Mouse (Mus musculus) CH12.LX (cell line): Measurements from ENCODE around the gene Rgl2.

Experiments
- CTCF ChIP-seq, 2 experiments: IDR thresholded peaks in 1 of 2; conservative IDR thresholded peaks in 1 of 2; 2 replicates each; pipeline ENCODE4 v1.5.1; 2011 to 2012; ENCODE audit warnings: low read depth in 2 of 2, low read length in 2 of 2, improper control_type of control experiment in 1 of 2, inconsistent platforms in 1 of 2, mild to moderate bottlenecking in 1 of 2, moderate library complexity in 1 of 2
- E2F4 ChIP-seq: IDR thresholded peaks from 2 replicates; pipeline ENCODE4 v1.6.1; 2011; ENCODE audit warnings: low read depth, low read length, improper control_type of control experiment; ENCODE audit not compliant: insufficient replicate concordance
- EP300 ChIP-seq: IDR thresholded peaks from 2 replicates; pipeline ENCODE4 v1.6.1; 2011; ENCODE audit warnings: low read length, improper control_type of control experiment
- ETS1 ChIP-seq: conservative IDR thresholded peaks from 2 replicates; pipeline ENCODE4 v1.6.1; 2012; ENCODE audit warnings: low read depth, mild to moderate bottlenecking, inconsistent platforms, low read length, improper control_type of control experiment, moderate library complexity
- MAX ChIP-seq: IDR thresholded peaks from 2 replicates; pipeline ENCODE4 v1.6.1; 2011; ENCODE audit warnings: low read length, improper control_type of control experiment
- POLR2A ChIP-seq: IDR thresholded peaks from 2 replicates; pipeline ENCODE4 v1.6.1; 2011; ENCODE audit warnings: low read depth, mild to moderate bottlenecking, improper control_type of control experiment, low read length
- POLR2AphosphoS2 ChIP-seq: IDR thresholded peaks from 2 replicates; pipeline ENCODE4 v1.6.1; 2011; ENCODE audit warnings: low read depth, low read length, improper control_type of control experiment
- SMC3 ChIP-seq: IDR thresholded peaks from 2 replicates; pipeline ENCODE4 v1.6.1; 2011; ENCODE audit warnings: low read depth, low read length, improper control_type of control experiment

DNA sequence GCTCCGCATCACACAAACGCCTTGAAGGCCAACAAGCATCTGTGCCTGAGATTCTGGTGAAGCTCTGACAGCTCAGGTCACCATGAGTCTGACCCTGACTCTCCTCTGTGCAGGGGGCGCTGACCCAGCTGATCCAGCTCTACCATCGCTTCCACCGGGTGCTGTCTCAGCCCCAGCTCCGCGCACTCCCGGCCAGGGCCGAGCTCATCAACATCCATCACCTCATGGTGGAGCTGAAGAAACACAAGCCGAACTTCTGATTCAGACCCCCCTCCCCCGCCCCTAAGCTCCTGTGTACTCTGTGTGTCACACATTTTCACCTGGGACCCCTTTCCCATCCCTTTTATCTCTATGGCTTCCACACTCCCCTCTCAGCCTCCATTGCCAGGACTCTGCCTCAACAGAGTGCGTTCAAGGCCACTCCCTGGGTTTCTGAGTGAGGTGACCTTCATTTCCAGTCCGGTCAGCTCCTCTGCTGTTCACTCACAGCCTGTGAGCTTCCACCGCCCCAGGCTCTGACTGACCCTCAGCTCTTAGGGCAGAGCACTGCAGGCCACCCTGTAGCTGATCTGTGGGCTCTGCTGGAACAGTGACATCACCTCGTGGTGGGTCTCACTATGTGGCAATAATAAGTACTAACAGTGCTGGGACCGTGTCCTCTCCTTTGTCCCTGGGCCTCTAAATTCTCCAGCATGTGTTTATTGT, 36.7 kb downstream of the Rgl2 start:
- TF ChIP-seq POLR2A (no peak), E2F4 (no peak), EP300 (no peak), CTCF (conservative IDR thresholded peaks at IDR 0.05 in 1 of 2, IDR thresholded peaks at IDR 0.05 in 1 of 2; ENCODE audit: low read depth in 2 of 2, low read length in 2 of 2) (no peak), SMC3 (no peak), POLR2AphosphoS2 (no peak), MAX (no peak), ETS1 (no peak)
